Mouse (Mus musculus): ENCODE measurements around the gene Ins2.

- TF ChIP-seq POLR2A (IDR thresholded peaks at IDR 0.05; ENCODE audit: control insufficient read depth, low read depth, low read length) (no peak), CTCF (IDR thresholded peaks at IDR 0.05; ENCODE audit: control insufficient read depth, insufficient read depth, insufficient replicate concordance, low read depth, low read length) (no peak)
Observed at GRCm38 (mm10) chr7:142792650-142793275, 49.6 kb upstream of the Ins2 start.
